Mouse (Mus musculus) heart, adult 2 months (tissue): ENCODE data around the gene Nckap5. TPM values are rescaled to one million over a fixed set of nuclear protein-coding genes. Genes with fewer than 3 reads are reported as not detected.

Experiments
- DNase-seq, 2 experiments: peaks; one replicate each; pipeline ENCODE4 v3.0.0; 2021
- H3K27ac ChIP-seq: fragments of 200-600 bp; 2 replicates; pipeline ENCODE4 v1.8.1; 2022
- H3K27me3 ChIP-seq: fragments of 200-500 bp; 2 replicates; pipeline ENCODE4 v1.6.1; 2012; ENCODE audit warnings: mild to moderate bottlenecking, low read length, inconsistent platforms, mixed read lengths; ENCODE audit not compliant: control insufficient read depth, insufficient read depth
- H3K36me3 ChIP-seq: fragments of 200-500 bp; 2 replicates; pipeline ENCODE4 v1.6.1; 2012; ENCODE audit warnings: low read length, inconsistent platforms; ENCODE audit not compliant: control insufficient read depth, insufficient read depth
- H3K4me1 ChIP-seq: fragments of 200-500 bp; 2 replicates; pipeline ENCODE4 v1.6.1; 2011; ENCODE audit warnings: low read length; ENCODE audit not compliant: control insufficient read depth, insufficient read depth
- H3K4me3 ChIP-seq: fragments of 200-600 bp; 2 replicates; pipeline ENCODE4 v1.8.1; 2022
- H3K79me2 ChIP-seq: fragments of 200-500 bp; replicated peaks from 2 replicates; pipeline ENCODE4 v1.6.1; 2012; ENCODE audit warnings: mild to moderate bottlenecking, inconsistent platforms, low read length, moderate library complexity, mixed read lengths; ENCODE audit not compliant: control insufficient read depth, insufficient read depth
- H3K9ac ChIP-seq: fragments of 200-500 bp; 2 replicates; pipeline ENCODE4 v1.6.1; 2012; ENCODE audit warnings: low read depth, mild to moderate bottlenecking, control low read depth, inconsistent platforms, low read length, mixed read lengths
- CTCF ChIP-seq: fragments of 200-600 bp; IDR thresholded peaks from 2 replicates; pipeline ENCODE4 v1.8.1; 2022; ENCODE audit warnings: antibody characterized with exemption, mild to moderate bottlenecking, moderate library complexity
- EP300 ChIP-seq: fragments of 200-500 bp; IDR thresholded peaks from 2 replicates; pipeline ENCODE4 v1.6.1; 2011; ENCODE audit warnings: low read depth, low read length, control low read depth; ENCODE audit not compliant: insufficient read depth
- POLR2A ChIP-seq: fragments of 200-500 bp; IDR thresholded peaks from 2 replicates; pipeline ENCODE4 v1.6.1; 2011; ENCODE audit warnings: mild to moderate bottlenecking, low read depth, low read length, control low read depth; ENCODE audit not compliant: insufficient read depth
- WGBS: fragments of 180-500 bp; shearing (Covaris S2); methylation state at CpG from one replicate; pipeline ENCODE4 v1.1.7; 2018; 5-methylcytosine and 5-hydroxymethylcytosine counted together
- intact Hi-C: fragments of 180-260 bp; cut with DNase I; formaldehyde crosslinking; loops from one replicate; pipeline ENCODE4 v1.15.1; 2025
- polyA plus RNA-seq: library from polyadenylated mRNA; depleted of rRNA; stranded (reverse); fragments of >200 nt; gene quantifications from 2 replicates; pipeline ENCODE4 v1.2.3, GENCODE M21; 2012
- total RNA-seq, 2 experiments: library from RNA; stranded (reverse); gene quantifications; 2 replicates each; pipeline ENCODE4 v1.2.3; 2021

The Nckap5 gene
- total and polyA plus RNA-seq, 3 experiments = 2.8 to 9.6 (median 6.0) TPM

GRCm38 (mm10) chr1:126153516-126154234, 676.9 kb downstream of the Nckap5 start:
- no peak overlapping the region for H3K27ac ChIP-seq

GRCm38 (mm10) chr1:126152217-126152616, 678.4 kb downstream of the Nckap5 start:
- no peaks in the 10 kb centered on the region for H3K27me3 ChIP-seq
- intact Hi-C loops = no loop called here
- H3K79me2 ChIP-seq = no peaks in the 10 kb centered on the region
- TF ChIP-seq CTCF = no peak
- TF ChIP-seq POLR2A = no peak
- TF ChIP-seq EP300 = no peak
- peaks cover 1% of the 10 kb centered on the region; the same call in 1 of the 2 replicates for H3K4me1 ChIP-seq
- no peak for DNase-seq
- no peak overlapping the region for H3K9ac ChIP-seq
- WGBS = 72% methylated on average over 6 of the region's 6 CpGs
- H3K4me3 ChIP-seq = no peak overlapping the region
- no peak overlapping the region for H3K27ac ChIP-seq
- no peaks in the 10 kb centered on the region for H3K36me3 ChIP-seq

More at GRCm38 (mm10) chr1:126153516-126154234, 676.9 kb downstream of the Nckap5 start:
- 75% methylated on average over 6 of the region's 6 CpGs for WGBS
- peaks cover 1% of the 10 kb centered on the region; the same call in 1 of the 2 replicates for H3K4me1 ChIP-seq
- H3K9ac ChIP-seq = no peak overlapping the region
- no peak for TF ChIP-seq CTCF
- no peak for TF ChIP-seq EP300
- TF ChIP-seq POLR2A = no peak
- no peak for DNase-seq
- intact Hi-C loops = no loop called here
- no peaks in the 10 kb centered on the region for H3K79me2 ChIP-seq
- no peak overlapping the region for H3K4me3 ChIP-seq
- H3K36me3 ChIP-seq = no peaks in the 10 kb centered on the region
- H3K27me3 ChIP-seq = no peaks in the 10 kb centered on the region

- H3K27me3 ChIP-seq = no peaks in the 10 kb centered on the region
- H3K4me3 ChIP-seq = no peak overlapping the region
- no peak for DNase-seq
- TF ChIP-seq EP300 (no peak), CTCF (no peak), POLR2A (no peak)
- no peaks in the 10 kb centered on the region for H3K79me2 ChIP-seq
- no peak overlapping the region for H3K9ac ChIP-seq
- H3K4me1 ChIP-seq = peaks cover 1% of the 10 kb centered on the region; the same call in 1 of the 2 replicates
- no peaks in the 10 kb centered on the region for H3K36me3 ChIP-seq
- no peak overlapping the region for H3K27ac ChIP-seq
- intact Hi-C loops = no loop called here
Measured at GRCm38 (mm10) chr1:126149966-126150365, 680.6 kb downstream of the Nckap5 start.

GRCm38 (mm10) chr1:126135717-126136116, 694.9 kb downstream of the Nckap5 start:
- Histone ChIP-seq H3K27ac (no peak overlapping the region), H3K9ac (no peak overlapping the region), H3K36me3 (no peaks in the 10 kb centered on the region), H3K27me3 (no peaks in the 10 kb centered on the region), H3K79me2 (no peaks in the 10 kb centered on the region), H3K4me3 (no peak overlapping the region), H3K4me1 (no peaks in the 10 kb centered on the region)
- no peak for TF ChIP-seq EP300
- TF ChIP-seq CTCF = no peak
- TF ChIP-seq POLR2A = no peak
- 72% methylated on average over 3 of the region's 3 CpGs for WGBS
- intact Hi-C loops = no loop called here
- DNase-seq = no peak

GRCm38 (mm10) chr1:126132316-126132715, 698.3 kb downstream of the Nckap5 start:
- no peak overlapping the region for H3K4me3 ChIP-seq
- H3K4me1 ChIP-seq = no peaks in the 10 kb centered on the region
- H3K27me3 ChIP-seq = no peaks in the 10 kb centered on the region
- no peak for TF ChIP-seq POLR2A
- no peaks in the 10 kb centered on the region for H3K36me3 ChIP-seq
- no peak overlapping the region for H3K9ac ChIP-seq
- no peak for DNase-seq
- intact Hi-C loops = no loop called here
- no peaks in the 10 kb centered on the region for H3K79me2 ChIP-seq
- H3K27ac ChIP-seq = no peak overlapping the region
- WGBS = 81% methylated on average over 2 of the region's 2 CpGs

GRCm38 (mm10) chr1:126129129-126129528, 701.5 kb downstream of the Nckap5 start:
- no peak for DNase-seq
- no peak for TF ChIP-seq POLR2A
- TF ChIP-seq CTCF = no peak
- TF ChIP-seq EP300 = no peak
- H3K27ac ChIP-seq = no peak overlapping the region
- no peak overlapping the region for H3K9ac ChIP-seq
- no peaks in the 10 kb centered on the region for H3K4me1 ChIP-seq
- H3K79me2 ChIP-seq = no peaks in the 10 kb centered on the region
- intact Hi-C loops = no loop called here
- H3K27me3 ChIP-seq = no peaks in the 10 kb centered on the region
- H3K36me3 ChIP-seq = no peaks in the 10 kb centered on the region
- 44% methylated on average over 1 of the region's 1 CpGs for WGBS
- no peak overlapping the region for H3K4me3 ChIP-seq
